Comparison of ENCODE assay signal across 25 mouse cellular contexts in the genomic region with DNA sequence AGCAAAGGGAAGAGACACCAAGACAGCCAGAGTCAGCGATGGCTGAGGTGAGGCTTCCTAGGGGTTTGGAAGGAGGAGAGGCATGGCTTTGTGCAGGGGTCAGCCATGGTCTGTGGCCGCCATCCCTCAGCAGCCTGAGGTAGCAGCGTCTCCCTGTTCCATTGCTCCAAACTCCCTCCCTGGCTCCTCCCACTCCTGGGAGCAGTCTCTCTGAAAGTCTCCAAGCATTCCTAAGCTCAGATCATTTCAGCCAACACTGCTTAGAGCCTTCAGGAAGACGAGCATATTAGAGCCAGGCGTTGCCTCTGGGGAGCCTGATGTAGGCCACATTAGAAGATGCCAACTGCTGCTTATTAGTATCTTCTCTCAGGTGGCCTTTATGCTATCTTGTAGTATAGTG. TPM values are rescaled to one million over a fixed set of nuclear protein-coding genes. Genes with fewer than 3 reads are reported as not detected.
A peak's percentile ranks its signal among the peaks of the same experiment; 100 is the strongest.
DNase-seq lines count a peak whose midpoint lies in the region; ATAC-seq and TF ChIP-seq lines count a peak whose summit lies in the region.
"Had no signal": no experiment of that assay in that cellular context is flagged by ENCODE, and none has a peak within 500 bp of the region (broad histone marks: within the 10 kb centered on the region; RNA-seq: fewer than 3 reads in every experiment).

No protein-coding gene starts in this region.

- 0 out of 2 replicates have a peak, but pooled peaks cover 3% of the 10 kb centered on the region for H3K4me1 ChIP-seq in hindbrain, postnatal 0 days (ENCODE audit: insufficient read depth, low read length)
- H3K4me1 ChIP-seq in hindbrain, embryonic 11.5 days (replicated peaks; ENCODE audit: control insufficient read depth, insufficient read depth, low read length) = peaks cover 2% of the 10 kb centered on the region; the same call in 1 of the 2 replicates
- H3K4me1 ChIP-seq in embryonic facial prominence, embryonic 10.5 days = peaks cover 35% of the 10 kb centered on the region
- H3K4me1 ChIP-seq in embryonic facial prominence, embryonic 13.5 days = peaks cover 44% of the 10 kb centered on the region
- H3K4me1 ChIP-seq: megakaryocyte, embryonic 14.5 days had no signal

- 0 out of 2 replicates have a peak, but pooled peaks cover 4% of the 10 kb centered on the region for H3K9me3 ChIP-seq in hindbrain, postnatal 0 days (ENCODE audit: low read length)
- no peaks in the 10 kb centered on the region; the same call in 1 of the 2 replicates for H3K9me3 ChIP-seq in hindbrain, embryonic 11.5 days (ENCODE audit: control insufficient read depth, low read length)
- 0 out of 2 replicates have a peak, but pooled peaks cover 3% of the 10 kb centered on the region for H3K9me3 ChIP-seq in embryonic facial prominence, embryonic 10.5 days
- H3K9me3 ChIP-seq in embryonic facial prominence, embryonic 13.5 days = no peaks in the 10 kb centered on the region; the same call in 1 of the 2 replicates
- H3K9me3 ChIP-seq: midbrain, embryonic 15.5 days had no signal

- no peak for TF ChIP-seq CTCF in hindbrain, postnatal 0 days (IDR thresholded peaks at IDR 0.05; ENCODE audit: low read depth)

- 21% methylated on average over 5 of the region's 5 CpGs for WGBS in hindbrain, postnatal 0 days
- WGBS in hindbrain, embryonic 11.5 days = 22% methylated on average over 5 of the region's 5 CpGs
- 17% methylated on average over 5 of the region's 5 CpGs for WGBS in embryonic facial prominence, embryonic 10.5 days
- WGBS in embryonic facial prominence, embryonic 13.5 days = 14% methylated on average over 5 of the region's 5 CpGs

- peak; percentile 28 for DNase-seq in hindbrain, postnatal 0 days (ENCODE audit: low spot score)
- no peak for DNase-seq in hindbrain, embryonic 11.5 days (ENCODE audit: low spot score)
- no peak for DNase-seq in embryonic facial prominence, embryonic 10.5 days (ENCODE audit: low spot score)
- peak; percentile 17 for DNase-seq in lung, postnatal 14 days
- DNase-seq in kidney, postnatal 10 days = no peak
- DNase-seq in c-Kit-positive CD71-positive TER-119-positive erythroid progenitor cells, embryonic 14.5 days (ENCODE audit: low spot score) = no peak
- DNase-seq: adrenal gland, adult 8-10 months; cerebellum, adult 9-11 months; gastrocnemius, postnatal 25 days; kidney, adult 2 months; liver; retina, postnatal 1 day; right cerebral cortex, postnatal 4 days had no signal

- no peak overlapping the region for H3K4me2 ChIP-seq in hindbrain, postnatal 0 days (ENCODE audit: low read depth, low read length)
- no peak overlapping the region for H3K4me2 ChIP-seq in hindbrain, embryonic 11.5 days (replicated peaks; ENCODE audit: low read depth, low read length)
- no peak overlapping the region; the same call in 1 of the 2 replicates for H3K4me2 ChIP-seq in embryonic facial prominence, embryonic 13.5 days
- H3K4me2 ChIP-seq: midbrain, embryonic 15.5 days had no signal

- no peak overlapping the region for H3K27ac ChIP-seq in hindbrain, postnatal 0 days
- no peak overlapping the region for H3K27ac ChIP-seq in hindbrain, embryonic 11.5 days (ENCODE audit: low read depth, low read length)
- H3K27ac ChIP-seq in embryonic facial prominence, embryonic 10.5 days (replicated peaks) = peak overlapping the region; percentile 59
- no peak overlapping the region for H3K27ac ChIP-seq in embryonic facial prominence, embryonic 13.5 days
- H3K27ac ChIP-seq: midbrain, embryonic 15.5 days; stomach, postnatal 0 days had no signal

- no peaks in the 10 kb centered on the region; the same call in 1 of the 2 replicates for H3K27me3 ChIP-seq in hindbrain, postnatal 0 days (ENCODE audit: insufficient read depth, low read length)
- no peaks in the 10 kb centered on the region for H3K27me3 ChIP-seq in hindbrain, embryonic 11.5 days (ENCODE audit: control insufficient read depth, insufficient read depth, low read length)
- peaks cover 24% of the 10 kb centered on the region for H3K27me3 ChIP-seq in embryonic facial prominence, embryonic 10.5 days (replicated peaks; ENCODE audit: low read depth, poor library complexity, severe bottlenecking)
- no peaks in the 10 kb centered on the region for H3K27me3 ChIP-seq in embryonic facial prominence, embryonic 13.5 days
- H3K27me3 ChIP-seq: midbrain, embryonic 15.5 days had no signal

- no peak overlapping the region for H3K9ac ChIP-seq in hindbrain, postnatal 0 days (replicated peaks; ENCODE audit: low read length)
- H3K9ac ChIP-seq in hindbrain, embryonic 11.5 days (ENCODE audit: low read depth, low read length) = no peak overlapping the region
- 0 out of 2 replicates have a peak overlapping the region, but pooled peaks have one; percentile 44 for H3K9ac ChIP-seq in embryonic facial prominence, embryonic 13.5 days
- H3K9ac ChIP-seq: midbrain, embryonic 15.5 days had no signal

- ATAC-seq in hindbrain, postnatal 0 days = no peak
- ATAC-seq in hindbrain, embryonic 11.5 days (ENCODE audit: low FRiP score) = no peak
- no peak for ATAC-seq in embryonic facial prominence, embryonic 13.5 days (ENCODE audit: insufficient number of reproducible peaks, insufficient read depth, low FRiP score, low TSS enrichment, low read depth)
- ATAC-seq: forebrain, embryonic 14.5 days; inflammation-experienced regulatory T-cells, adult 6 months; midbrain, embryonic 15.5 days had no signal

- H3K36me3 ChIP-seq in hindbrain, postnatal 0 days (ENCODE audit: insufficient read depth, low read length) = no peaks in the 10 kb centered on the region
- no peaks in the 10 kb centered on the region for H3K36me3 ChIP-seq in hindbrain, embryonic 11.5 days (ENCODE audit: control insufficient read depth, insufficient read depth, low read length)
- H3K36me3 ChIP-seq in embryonic facial prominence, embryonic 10.5 days (replicated peaks) = no peaks in the 10 kb centered on the region
- no peaks in the 10 kb centered on the region for H3K36me3 ChIP-seq in embryonic facial prominence, embryonic 13.5 days
- H3K36me3 ChIP-seq: midbrain, embryonic 15.5 days had no signal

- H3K4me3 ChIP-seq in hindbrain, postnatal 0 days (ENCODE audit: low read length) = no peak overlapping the region
- H3K4me3 ChIP-seq in hindbrain, embryonic 11.5 days (ENCODE audit: low read depth, low read length) = no peak overlapping the region
- peak overlapping the region; percentile 8; the same call in 1 of the 2 replicates for H3K4me3 ChIP-seq in embryonic facial prominence, embryonic 10.5 days
- no peak overlapping the region for H3K4me3 ChIP-seq in embryonic facial prominence, embryonic 13.5 days
- H3K4me3 ChIP-seq: megakaryocyte, embryonic 14.5 days; midbrain, embryonic 15.5 days had no signal

RNA-seq across cellular contexts. Expression of a gene that starts 21.4 kb away (rescaled TPM):
- not detected in 2 replicates for total RNA-seq in hindbrain, postnatal 0 days (2014; rRNA removed)
- polyA plus RNA-seq in hindbrain, postnatal 0 days (2015; fragmentation: Nextera tagmentation; extraction: Ambion mirVana) = 0.16 TPM in 1 of 2 replicates, not detected in the other
- polyA plus RNA-seq in hindbrain, embryonic 11.5 days (2014; fragmentation: Nextera tagmentation; extraction: Ambion mirVana) = not detected in 2 replicates
- polyA plus RNA-seq in embryonic facial prominence, embryonic 10.5 days (2016; fragmentation: Nextera tagmentation; extraction: Ambion mirVana) = not detected in 2 replicates
- polyA plus RNA-seq in embryonic facial prominence, embryonic 13.5 days (2015; fragmentation: Nextera tagmentation; extraction: Ambion mirVana) = not detected in 2 replicates
- total RNA-seq: adrenal gland, adult 8-10 months; gastrocnemius, postnatal 25 days; hematopoietic stem cell, adult 5-6 weeks; layer of hippocampus, postnatal 10 days; left cerebral cortex, adult 8-10 months had no signal
- polyA plus RNA-seq: forebrain, embryonic 14.5 days; heart, embryonic 16.5 days; inflammation-experienced regulatory T-cells, adult 6 months; kidney, adult 2 months; liver, embryonic 16.5 days; midbrain, embryonic 15.5 days; stomach, postnatal 0 days had no signal

RNA-seq across cellular contexts. Expression of a gene that starts 29.6 kb away (rescaled TPM):
- total RNA-seq in hindbrain, postnatal 0 days (2014; rRNA removed) = not detected in 2 replicates
- polyA plus RNA-seq in hindbrain, postnatal 0 days (2015; fragmentation: Nextera tagmentation; extraction: Ambion mirVana) = not detected in 2 replicates
- not detected in 2 replicates for polyA plus RNA-seq in hindbrain, embryonic 11.5 days (2014; fragmentation: Nextera tagmentation; extraction: Ambion mirVana)
- polyA plus RNA-seq in embryonic facial prominence, embryonic 10.5 days (2016; fragmentation: Nextera tagmentation; extraction: Ambion mirVana) = not detected in 2 replicates
- not detected in 2 replicates for polyA plus RNA-seq in embryonic facial prominence, embryonic 13.5 days (2015; fragmentation: Nextera tagmentation; extraction: Ambion mirVana)
- total RNA-seq: gastrocnemius, postnatal 25 days; hematopoietic stem cell, adult 5-6 weeks; layer of hippocampus, postnatal 10 days; left cerebral cortex, adult 8-10 months had no signal
- polyA plus RNA-seq: cortical plate, adult 2 months; forebrain, embryonic 14.5 days; heart, embryonic 16.5 days; inflammation-experienced regulatory T-cells, adult 6 months; kidney, adult 2 months; liver, embryonic 16.5 days; midbrain, embryonic 15.5 days; stomach, postnatal 0 days had no signal

Comparison
In these comparisons a context has a peak if more than half of its experiments do, and no peak if none do; other contexts are left out.
1. DNase-seq: peak in hindbrain, postnatal 0 days (single experiment) and lung, postnatal 14 days (single experiment); none in hindbrain, embryonic 11.5 days (single experiment), embryonic facial prominence, embryonic 10.5 days (single experiment), kidney, postnatal 10 days (single experiment) and c-Kit-positive CD71-positive TER-119-positive erythroid progenitor cells, embryonic 14.5 days (single experiment).